Mouse (Mus musculus) embryonic fibroblast, embryonic 13.5 days (primary cell): ENCODE results near the gene Mpp6.

Experiments
- CTCF ChIP-seq: IDR thresholded peaks from 2 replicates; pipeline ENCODE4 v1.5.1; 2011; ENCODE audit warnings: mild to moderate bottlenecking, control low read depth, low read length, moderate library complexity, borderline replicate concordance; ENCODE audit not compliant: insufficient read depth
- POLR2A ChIP-seq: IDR thresholded peaks from 2 replicates; pipeline ENCODE4 v1.6.1; 2011; ENCODE audit warnings: low read depth, mild to moderate bottlenecking, control low read depth, low read length, moderate library complexity

GRCm38 (mm10) chr6:50120931-50121330 lies 10.9 kb downstream of the Mpp6 start:
- no peak for TF ChIP-seq POLR2A
- TF ChIP-seq CTCF, result no peak
